Mouse (Mus musculus): ENCODE measurements around the gene Aldh9a1. TPM values are rescaled to one million over a fixed set of nuclear protein-coding genes. Genes with fewer than 3 reads are reported as not detected.

Aldh9a1 gene
- polyA plus RNA-seq, 1 experiment = 17.6 TPM

GRCm38 (mm10) chr1:167328776-167329175 is 21.0 kb upstream of the Aldh9a1 start:
- Histone ChIP-seq H3K4me3 (no peak overlapping the region), H3K27me3 (ENCODE audit: control insufficient read depth, insufficient read depth, insufficient read length) (no peaks in the 10 kb centered on the region), H3K79me2 (ENCODE audit: control insufficient read depth, insufficient read depth) (no peaks in the 10 kb centered on the region), H3ac (ENCODE audit: control insufficient read depth, insufficient read length) (no peak overlapping the region), H3K4me2 (ENCODE audit: low read depth) (no peak overlapping the region), H3K36me3 (ENCODE audit: control insufficient read depth, insufficient read depth) (peaks cover 34% of the 10 kb centered on the region)
- TF ChIP-seq POLR2AphosphoS2 (IDR thresholded peaks at IDR 0.05; ENCODE audit: insufficient read length, low read depth) (no peak), REST (IDR thresholded peaks at IDR 0.05; ENCODE audit: insufficient read depth, insufficient read length) (no peak), POLR2A (IDR thresholded peaks at IDR 0.05; ENCODE audit: insufficient read length, low read depth) (no peak), USF1 (IDR thresholded peaks at IDR 0.05; ENCODE audit: low read depth) (no peak), TCF12 (IDR thresholded peaks at IDR 0.05; ENCODE audit: insufficient read depth, poor library complexity, severe bottlenecking) (no peak), E2F4 (IDR thresholded peaks at IDR 0.05; ENCODE audit: insufficient read depth) (no peak), MAX (IDR thresholded peaks at IDR 0.05; ENCODE audit: low read depth) (no peak), CEBPB (IDR thresholded peaks at IDR 0.05; ENCODE audit: insufficient read depth, poor library complexity, severe bottlenecking) (no peak), SRF (IDR thresholded peaks at IDR 0.05; ENCODE audit: control insufficient read depth, insufficient read length, low read depth) (no peak)

DNA sequence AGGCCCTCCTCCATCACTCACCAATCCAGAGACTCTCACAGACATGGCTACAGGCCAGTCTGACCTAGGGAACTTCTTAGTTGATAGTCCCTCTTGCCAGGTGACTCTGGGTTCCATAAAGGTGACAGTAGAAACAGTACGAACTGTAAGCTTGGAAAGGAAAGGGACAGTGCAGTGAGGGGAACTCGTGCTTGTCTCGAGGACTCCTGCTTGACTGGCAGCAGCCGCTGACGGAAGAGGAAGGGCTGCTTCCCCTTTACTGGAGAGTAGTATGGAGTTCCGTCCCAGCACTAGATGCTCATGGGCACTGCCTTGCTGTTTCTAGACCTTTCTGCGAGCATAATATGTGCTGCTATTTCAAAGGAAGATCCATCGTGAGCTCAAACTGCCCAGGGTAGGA is 18.7 kb upstream of the Aldh9a1 start:
- no peak overlapping the region for H3K4me2 ChIP-seq (ENCODE audit: low read depth)
- no peaks in the 10 kb centered on the region for H3K27me3 ChIP-seq (ENCODE audit: control insufficient read depth, insufficient read depth, insufficient read length)
- no peak overlapping the region for H3K4me3 ChIP-seq
- no peak overlapping the region for H3ac ChIP-seq (ENCODE audit: control insufficient read depth, insufficient read length)
- H3K79me2 ChIP-seq (ENCODE audit: control insufficient read depth, insufficient read depth) = no peaks in the 10 kb centered on the region
- H3K36me3 ChIP-seq (ENCODE audit: control insufficient read depth, insufficient read depth) = peaks cover 30% of the 10 kb centered on the region
- TF ChIP-seq POLR2A (IDR thresholded peaks at IDR 0.05; ENCODE audit: insufficient read length, low read depth) (no peak), MAX (IDR thresholded peaks at IDR 0.05; ENCODE audit: low read depth) (no peak), POLR2AphosphoS2 (IDR thresholded peaks at IDR 0.05; ENCODE audit: insufficient read length, low read depth) (no peak), E2F4 (IDR thresholded peaks at IDR 0.05; ENCODE audit: insufficient read depth) (no peak), TCF12 (IDR thresholded peaks at IDR 0.05; ENCODE audit: insufficient read depth, poor library complexity, severe bottlenecking) (no peak), TCF3 (IDR thresholded peaks at IDR 0.05; ENCODE audit: insufficient read length, low read depth) (no peak), CEBPB (IDR thresholded peaks at IDR 0.05; ENCODE audit: insufficient read depth, poor library complexity, severe bottlenecking) (no peak), SRF (IDR thresholded peaks at IDR 0.05; ENCODE audit: control insufficient read depth, insufficient read length, low read depth) (no peak)

DNA sequence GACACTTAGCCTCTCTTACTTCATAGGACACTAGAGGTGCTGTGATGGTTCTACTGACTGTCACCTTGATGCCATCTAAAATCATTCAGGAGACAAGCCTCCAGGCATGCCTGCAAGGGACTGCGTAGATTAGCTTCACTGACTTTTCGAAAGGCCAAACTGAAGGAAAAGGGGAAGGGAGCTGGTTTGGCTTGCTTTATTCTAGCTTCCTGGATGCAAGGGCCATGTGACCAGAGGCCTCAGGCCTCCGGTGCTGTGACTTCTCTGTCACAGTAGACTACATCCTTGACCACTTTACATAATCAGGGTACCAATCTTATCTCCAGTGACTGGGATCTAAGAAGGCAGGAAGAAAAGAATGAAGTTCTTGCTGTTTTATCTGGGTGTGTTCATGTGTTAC is 13.4 kb upstream of the Aldh9a1 start:
- TF ChIP-seq TCF3 (IDR thresholded peaks at IDR 0.05; ENCODE audit: insufficient read length, low read depth) (no peak), REST (IDR thresholded peaks at IDR 0.05; ENCODE audit: insufficient read depth, insufficient read length) (no peak), TCF12 (IDR thresholded peaks at IDR 0.05; ENCODE audit: insufficient read depth, poor library complexity, severe bottlenecking) (no peak), SRF (IDR thresholded peaks at IDR 0.05; ENCODE audit: control insufficient read depth, insufficient read length, low read depth) (no peak), MAX (IDR thresholded peaks at IDR 0.05; ENCODE audit: low read depth) (no peak), POLR2A (IDR thresholded peaks at IDR 0.05; ENCODE audit: insufficient read length, low read depth) (no peak), POLR2AphosphoS2 (IDR thresholded peaks at IDR 0.05; ENCODE audit: insufficient read length, low read depth) (no peak)
- Histone ChIP-seq H3K4me3 (no peak overlapping the region), H3K36me3 (ENCODE audit: control insufficient read depth, insufficient read depth) (peaks cover 16% of the 10 kb centered on the region), H3K79me2 (ENCODE audit: control insufficient read depth, insufficient read depth) (no peaks in the 10 kb centered on the region), H3K4me2 (ENCODE audit: low read depth) (no peak overlapping the region), H3K27me3 (ENCODE audit: control insufficient read depth, insufficient read depth, insufficient read length) (no peaks in the 10 kb centered on the region), H3ac (ENCODE audit: control insufficient read depth, insufficient read length) (no peak overlapping the region)

GRCm38 (mm10) chr1:167337463-167338095 is 12.2 kb upstream of the Aldh9a1 start:
- no peak overlapping the region for H3K4me3 ChIP-seq
- H3K4me2 ChIP-seq (ENCODE audit: low read depth) = no peak overlapping the region
- H3K79me2 ChIP-seq (ENCODE audit: control insufficient read depth, insufficient read depth) = no peaks in the 10 kb centered on the region
- H3ac ChIP-seq (ENCODE audit: control insufficient read depth, insufficient read length) = no peak overlapping the region
- no peaks in the 10 kb centered on the region for H3K27me3 ChIP-seq (ENCODE audit: control insufficient read depth, insufficient read depth, insufficient read length)
- H3K36me3 ChIP-seq (ENCODE audit: control insufficient read depth, insufficient read depth) = peaks cover 8% of the 10 kb centered on the region
- TF ChIP-seq MYOG (IDR thresholded peaks at IDR 0.05; ENCODE audit: control insufficient read depth in 1 of 3, insufficient read depth in 1 of 3, insufficient read length in 2 of 3, low read depth in 2 of 3) = no peak
- no peak for TF ChIP-seq POLR2A (IDR thresholded peaks at IDR 0.05; ENCODE audit: insufficient read length, low read depth)
- TF ChIP-seq CEBPB (IDR thresholded peaks at IDR 0.05; ENCODE audit: insufficient read depth, poor library complexity, severe bottlenecking) = no peak
- TF ChIP-seq TCF3 (IDR thresholded peaks at IDR 0.05; ENCODE audit: insufficient read length, low read depth) = no peak
- TF ChIP-seq MYOD1 (IDR thresholded peaks at IDR 0.05; ENCODE audit: control insufficient read depth in 1 of 3, insufficient read length in 2 of 3, low read depth in 2 of 3) = no peak
- no peak for TF ChIP-seq REST (IDR thresholded peaks at IDR 0.05; ENCODE audit: insufficient read depth, insufficient read length)
- TF ChIP-seq TCF12 (IDR thresholded peaks at IDR 0.05; ENCODE audit: insufficient read depth, poor library complexity, severe bottlenecking) = no peak
- no peak for TF ChIP-seq POLR2AphosphoS2 (IDR thresholded peaks at IDR 0.05; ENCODE audit: insufficient read length, low read depth)
- no peak for TF ChIP-seq E2F4 (IDR thresholded peaks at IDR 0.05; ENCODE audit: insufficient read depth)
- TF ChIP-seq USF1 (IDR thresholded peaks at IDR 0.05; ENCODE audit: low read depth) = no peak
- TF ChIP-seq SRF (IDR thresholded peaks at IDR 0.05; ENCODE audit: control insufficient read depth, insufficient read length, low read depth) = no peak
- no peak for TF ChIP-seq MAX (IDR thresholded peaks at IDR 0.05; ENCODE audit: low read depth)

GRCm38 (mm10) chr1:167339177-167339781 is 10.5 kb upstream of the Aldh9a1 start:
- TF ChIP-seq MYOD1 (IDR thresholded peaks at IDR 0.05; ENCODE audit: control insufficient read depth in 1 of 3, insufficient read length in 2 of 3, low read depth in 2 of 3) (no peak), POLR2AphosphoS2 (IDR thresholded peaks at IDR 0.05; ENCODE audit: insufficient read length, low read depth) (no peak), MYOG (IDR thresholded peaks at IDR 0.05; ENCODE audit: control insufficient read depth in 1 of 3, insufficient read depth in 1 of 3, insufficient read length in 2 of 3, low read depth in 2 of 3) (no peak), TCF12 (IDR thresholded peaks at IDR 0.05; ENCODE audit: insufficient read depth, poor library complexity, severe bottlenecking) (no peak), USF1 (IDR thresholded peaks at IDR 0.05; ENCODE audit: low read depth) (no peak), CEBPB (IDR thresholded peaks at IDR 0.05; ENCODE audit: insufficient read depth, poor library complexity, severe bottlenecking) (no peak), E2F4 (IDR thresholded peaks at IDR 0.05; ENCODE audit: insufficient read depth) (no peak), POLR2A (IDR thresholded peaks at IDR 0.05; ENCODE audit: insufficient read length, low read depth) (no peak), TCF3 (IDR thresholded peaks at IDR 0.05; ENCODE audit: insufficient read length, low read depth) (no peak), REST (IDR thresholded peaks at IDR 0.05; ENCODE audit: insufficient read depth, insufficient read length) (no peak), SRF (IDR thresholded peaks at IDR 0.05; ENCODE audit: control insufficient read depth, insufficient read length, low read depth) (no peak), MAX (IDR thresholded peaks at IDR 0.05; ENCODE audit: low read depth) (no peak)
- H3K27me3 ChIP-seq (ENCODE audit: control insufficient read depth, insufficient read depth, insufficient read length) = no peaks in the 10 kb centered on the region
- H3ac ChIP-seq (ENCODE audit: control insufficient read depth, insufficient read length) = no peak overlapping the region
- H3K36me3 ChIP-seq (ENCODE audit: control insufficient read depth, insufficient read depth) = no peaks in the 10 kb centered on the region
- H3K4me2 ChIP-seq (ENCODE audit: low read depth) = no peak overlapping the region
- no peak overlapping the region for H3K4me3 ChIP-seq
- no peaks in the 10 kb centered on the region for H3K79me2 ChIP-seq (ENCODE audit: control insufficient read depth, insufficient read depth)
